Mouse (Mus musculus) frontal cortex, adult (tissue): ENCODE data around the gene Mcpt4.
"Not testable (repeated sequence)": the region's sequence is repeated elsewhere in the genome, so short reads cannot be mapped to it uniquely, and the experiment has no call there.

ENCODE experiments used
- ATAC-seq: cut with Nextera tagmentation; 2 replicates; pipeline ENCODE4 v1.9.2; 2017; ENCODE audit warnings: mild to moderate bottlenecking, moderate library complexity, mixed read lengths; ENCODE audit not compliant: low TSS enrichment

The Mcpt4 gene

DNA sequence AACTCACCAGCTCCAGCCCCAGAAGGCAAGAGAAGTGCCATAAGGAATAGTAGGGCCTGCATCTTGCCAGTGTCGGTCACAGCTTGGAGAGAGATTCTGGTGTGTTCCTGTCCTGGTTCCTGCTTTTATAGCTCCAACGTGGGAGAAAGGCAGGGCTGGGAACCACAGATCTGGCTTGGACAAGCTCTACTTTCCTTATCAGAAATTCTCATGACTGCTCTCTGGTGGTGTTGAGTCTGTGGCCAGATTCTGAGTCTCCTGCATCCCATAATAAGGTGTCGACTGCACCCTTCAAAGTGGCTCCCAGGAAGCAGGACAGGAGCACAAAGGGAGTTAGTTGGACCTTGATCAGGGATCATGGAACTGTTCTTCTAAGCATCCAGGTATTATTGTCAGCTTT lies at the start of gene Mcpt4:
TSS of gene Mcpt4 (minus strand) at position 101 of the 400 bp plus-strand sequence.
- not testable (repeated sequence) for ATAC-seq

DNA sequence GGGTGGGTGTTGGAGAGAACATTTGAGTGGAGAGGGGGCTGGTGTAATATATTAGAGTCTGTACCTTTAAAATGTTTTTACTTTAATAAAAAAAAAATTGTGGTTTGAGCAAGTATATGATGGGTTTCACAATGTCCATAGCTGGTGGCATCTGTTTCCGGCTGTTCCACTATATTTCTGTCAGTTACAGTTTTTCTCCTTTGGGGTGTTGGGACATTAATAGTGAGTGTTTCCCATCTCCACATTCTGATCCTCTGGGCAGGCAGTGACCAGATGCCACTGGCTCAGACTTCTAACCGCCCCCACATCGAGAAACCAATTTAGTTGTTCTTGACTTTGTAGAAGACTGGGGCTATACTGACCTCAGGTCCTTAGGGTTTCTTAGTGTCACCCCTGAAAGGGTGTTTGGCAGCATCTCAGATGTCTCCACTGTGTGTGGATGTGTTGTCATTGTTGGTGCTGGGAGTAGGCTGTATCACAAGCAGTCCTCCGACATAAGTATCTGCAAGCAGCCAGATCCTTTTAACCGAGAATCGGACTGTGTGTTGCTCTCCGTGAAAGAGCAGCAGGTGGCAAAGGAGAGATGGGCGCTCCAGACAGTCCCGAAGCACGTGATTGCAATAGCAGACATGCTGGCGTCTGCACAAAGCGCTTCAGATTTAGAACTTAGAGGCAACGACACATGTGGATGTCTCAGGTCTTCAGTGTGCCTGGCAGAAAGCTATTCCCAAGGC lies 43.5 kb upstream of the Mcpt4 start:
- ATAC-seq: no peak

DNA sequence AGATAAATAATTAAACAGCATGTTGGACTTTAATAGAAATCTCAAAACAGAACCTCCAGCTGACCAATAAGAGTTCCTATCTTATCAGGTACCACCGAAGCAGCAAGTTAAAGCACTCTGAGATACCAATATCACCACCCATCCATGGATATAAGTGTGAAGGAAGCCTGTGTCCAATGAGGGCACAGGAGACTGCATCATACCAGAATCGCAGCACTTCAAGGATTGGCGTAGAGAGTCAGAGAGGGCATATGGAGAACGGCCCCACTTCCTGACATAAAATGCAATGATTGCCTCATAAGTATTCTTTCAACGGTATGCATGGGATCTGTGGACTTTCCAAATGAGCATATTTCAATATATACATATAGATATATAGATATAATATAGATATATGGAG lies 42.9 kb upstream of the Mcpt4 start:
- ATAC-seq: no peak

DNA sequence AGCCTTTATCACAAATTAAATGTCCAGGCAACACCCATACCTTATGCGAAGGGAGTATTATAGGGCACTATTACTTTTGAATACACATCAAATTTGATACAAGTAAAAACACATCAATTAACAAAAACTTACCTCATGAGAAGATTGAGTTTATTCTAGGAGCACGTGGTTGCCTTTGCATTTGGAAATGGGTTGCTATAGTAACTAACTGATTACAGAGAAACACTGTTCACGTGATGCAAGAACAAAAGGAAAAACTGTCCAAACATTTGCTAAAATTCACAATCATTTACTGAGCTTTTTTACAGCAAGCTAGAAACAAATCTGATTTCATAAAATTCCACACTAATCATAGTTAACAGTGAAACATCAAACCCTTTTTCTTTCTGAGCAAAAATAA lies 41.3 kb upstream of the Mcpt4 start:
- no peak for ATAC-seq

DNA sequence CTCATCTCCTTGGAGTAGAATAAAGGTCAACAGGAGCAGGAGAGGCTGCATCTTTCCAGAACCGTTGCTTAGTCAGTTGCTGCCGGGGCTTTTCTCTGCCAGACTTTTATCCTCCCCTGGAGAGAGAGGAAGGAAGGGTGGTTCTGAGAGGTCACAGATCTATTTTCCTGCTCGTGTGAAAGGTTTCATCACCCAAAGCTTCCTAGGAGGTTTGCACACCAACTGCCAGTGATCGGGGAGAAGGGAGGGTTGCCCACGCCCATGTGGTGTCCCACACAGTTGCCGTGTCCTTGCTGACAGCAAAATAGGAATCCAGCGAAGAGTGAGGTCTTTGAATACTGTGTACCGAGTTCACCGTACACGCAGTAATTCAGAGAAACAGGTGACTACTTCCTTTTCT lies 40.3 kb upstream of the Mcpt4 start, which contains the start of gene Ctsg:
TSS of gene Ctsg (minus strand) at position 189 of the 400 bp plus-strand sequence.
- ATAC-seq: no peak

DNA sequence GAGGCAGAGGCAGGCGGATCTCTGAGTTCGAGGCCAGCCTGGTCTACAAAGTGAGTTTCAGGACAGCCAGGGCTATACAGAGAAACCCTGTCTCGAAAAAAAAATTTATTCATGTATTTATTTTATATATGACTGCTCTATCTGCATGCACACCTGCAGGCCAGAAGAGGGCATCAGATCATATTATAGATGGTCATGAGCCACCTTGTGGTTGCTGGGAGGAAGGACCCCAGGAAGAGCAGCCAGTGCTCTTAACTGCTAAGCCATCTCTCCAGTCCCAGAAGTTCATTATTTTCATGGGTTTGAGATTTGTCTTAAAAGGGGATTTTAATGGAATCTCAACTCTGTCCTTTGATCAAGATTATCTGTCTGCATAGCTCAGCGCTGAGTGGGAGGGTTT lies 36.8 kb upstream of the Mcpt4 start:
- ATAC-seq: no peak

DNA sequence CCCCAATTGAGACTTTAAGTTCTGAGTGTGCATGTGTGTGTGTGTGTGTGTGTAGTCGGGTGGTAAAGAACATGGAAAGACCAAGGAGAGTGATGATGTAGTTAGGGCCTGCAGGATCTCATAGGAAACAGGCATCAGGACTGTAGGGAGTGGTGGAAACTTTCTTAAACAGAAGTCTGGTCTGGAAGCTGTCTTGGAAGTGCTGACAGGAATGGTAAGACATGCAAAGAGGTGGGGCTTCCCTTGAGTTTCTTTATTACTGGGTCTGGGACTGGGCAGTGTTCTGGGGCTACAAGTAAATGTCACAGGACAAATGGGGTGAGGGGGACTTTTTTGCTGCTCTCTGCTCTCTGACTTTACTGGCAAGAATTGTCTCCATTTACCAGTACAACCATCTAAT lies 35.5 kb upstream of the Mcpt4 start:
- no peak for ATAC-seq

DNA sequence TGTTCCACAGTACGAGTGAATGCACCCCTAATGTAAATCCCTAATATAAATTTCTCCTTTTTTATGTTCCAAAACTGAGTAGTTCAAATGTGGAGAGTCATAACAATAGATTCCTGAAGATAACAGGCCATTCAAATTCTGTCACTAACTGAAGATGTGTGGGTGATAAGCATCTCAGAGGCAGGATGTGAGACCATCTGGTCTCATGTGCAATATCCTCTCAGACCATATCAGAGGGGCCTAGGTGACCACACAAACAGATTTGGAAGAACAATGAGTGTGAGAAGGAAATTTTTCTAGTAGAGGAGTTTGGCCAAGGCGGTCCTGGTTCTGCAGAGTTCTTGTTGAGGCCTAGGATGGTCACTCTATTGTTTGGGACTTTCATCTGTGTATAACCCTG lies 31.2 kb upstream of the Mcpt4 start:
- ATAC-seq: no peak

DNA sequence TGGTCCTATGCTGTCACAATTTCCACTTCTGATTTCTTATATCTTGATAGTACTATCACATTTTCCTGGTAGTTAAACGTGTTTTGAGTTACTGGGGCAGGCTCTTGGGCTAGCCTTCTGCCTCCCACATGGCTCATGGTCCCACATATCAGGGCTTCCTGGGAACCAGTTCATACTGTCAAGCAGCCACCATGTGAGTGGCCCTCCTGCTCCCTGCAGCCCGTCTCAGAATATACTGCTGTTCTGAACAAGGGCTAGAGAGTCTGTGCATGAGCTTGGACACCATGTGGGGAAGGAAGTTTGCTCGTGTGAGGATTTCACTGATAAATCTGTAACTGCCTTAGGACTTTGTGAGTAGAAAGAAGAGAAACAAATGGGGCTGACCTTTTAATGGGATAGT lies 24.6 kb upstream of the Mcpt4 start:
- ATAC-seq: no peak

DNA sequence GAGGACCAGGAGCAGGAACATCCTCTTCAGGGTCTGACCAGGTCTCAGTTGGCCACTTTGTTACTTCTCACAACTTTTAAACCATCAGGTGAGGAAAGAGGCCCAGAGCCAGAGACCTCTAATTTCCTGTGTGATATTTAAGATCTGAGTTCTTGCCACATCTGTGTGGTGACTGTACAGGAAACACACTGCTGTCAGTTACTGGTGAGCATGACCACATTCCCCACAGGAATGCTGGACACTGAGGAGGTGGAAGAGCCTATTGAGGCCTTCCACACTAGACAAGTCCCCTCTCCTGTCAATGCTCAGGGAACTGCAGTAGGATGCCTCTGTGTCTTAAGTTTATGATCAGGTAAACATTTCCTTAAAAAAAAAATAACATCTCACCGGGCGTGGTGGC lies 23.1 kb upstream of the Mcpt4 start, which contains the start of gene Mcpt8:
TSS of gene Mcpt8 (minus strand) at position 107 of the 400 bp plus-strand sequence.
- ATAC-seq: no peak

DNA sequence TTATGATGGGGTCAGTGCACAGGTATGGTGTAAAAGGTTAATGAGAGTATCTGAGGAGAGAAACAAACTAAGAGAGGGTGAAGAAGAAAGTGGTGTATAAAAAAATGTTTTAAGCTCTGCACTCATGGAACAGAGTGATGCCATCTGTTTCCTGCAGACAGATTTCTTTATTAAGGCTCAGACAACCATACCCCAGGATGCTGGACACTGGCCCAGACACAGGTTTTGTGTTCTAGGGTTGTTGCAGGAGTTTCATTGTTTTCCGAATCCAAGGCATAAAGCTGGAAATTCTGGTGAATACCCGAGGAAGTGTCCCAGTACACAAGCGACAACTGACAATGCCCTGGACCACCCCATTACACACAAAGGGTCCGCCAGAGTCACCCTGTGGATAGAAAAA lies 19.9 kb upstream of the Mcpt4 start:
- ATAC-seq: no peak

DNA sequence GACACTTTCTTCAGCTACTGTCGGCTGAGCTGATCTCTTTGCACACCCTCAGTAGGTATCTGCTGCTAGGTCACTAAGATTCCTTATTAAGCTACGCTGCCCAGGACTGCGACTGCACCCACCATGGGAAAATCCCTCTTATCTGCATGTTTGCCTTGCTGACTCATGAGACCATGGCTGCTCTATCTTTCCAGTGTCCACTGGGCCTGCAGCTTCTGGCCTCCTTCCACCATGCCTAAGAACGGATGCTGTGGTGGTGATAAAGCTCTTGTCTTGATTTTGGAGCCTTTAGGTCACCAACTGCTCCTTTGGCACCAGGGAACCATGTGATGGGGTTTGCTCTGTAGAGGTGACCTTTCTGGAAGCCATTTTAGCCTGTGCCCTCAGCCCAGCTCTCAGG lies 4.4 kb downstream of the Mcpt4 start:
- ATAC-seq: no peak

DNA sequence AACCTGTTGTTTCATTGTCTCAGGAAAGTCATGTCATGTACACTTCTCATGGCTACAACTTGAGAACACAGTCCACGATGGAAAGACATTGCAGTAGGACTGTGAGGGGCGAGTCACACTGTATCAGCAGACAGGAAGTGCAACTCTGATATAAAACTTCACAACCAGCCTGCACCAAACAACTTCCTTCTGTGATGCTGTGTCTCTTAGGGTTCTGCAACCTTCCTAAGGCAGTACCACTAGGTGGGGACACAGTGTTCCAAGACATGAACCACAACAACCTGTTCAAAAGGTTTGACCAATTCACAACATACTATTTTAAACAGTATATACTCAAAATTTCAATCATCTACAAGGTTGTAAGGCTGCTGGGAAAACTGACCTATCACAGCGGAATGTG lies 6.7 kb downstream of the Mcpt4 start:
- no peak for ATAC-seq

DNA sequence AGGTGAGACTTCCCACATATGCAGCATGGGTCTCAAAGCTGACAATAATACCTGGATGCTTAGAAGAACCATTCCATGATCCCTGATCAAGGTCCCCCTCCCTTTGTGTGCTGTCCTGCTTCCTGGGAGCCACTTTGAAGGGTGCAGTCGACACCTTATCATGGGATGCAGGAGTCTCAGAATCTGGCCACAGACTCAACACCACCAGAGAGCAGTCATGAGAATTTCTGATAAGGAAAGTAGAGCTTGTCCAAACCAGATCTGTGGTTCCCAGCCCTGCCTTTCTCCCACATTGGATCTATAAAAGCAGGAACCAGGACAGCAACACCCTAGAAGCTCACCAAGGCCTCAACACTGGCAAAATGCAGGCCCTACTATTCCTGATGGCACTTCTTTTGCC lies 20.3 kb downstream of the Mcpt4 start, which contains the start of gene Mcpt2:
TSS of gene Mcpt2 (plus strand) at position 250 of the 400 bp plus-strand sequence.
- ATAC-seq: not testable (repeated sequence)

DNA sequence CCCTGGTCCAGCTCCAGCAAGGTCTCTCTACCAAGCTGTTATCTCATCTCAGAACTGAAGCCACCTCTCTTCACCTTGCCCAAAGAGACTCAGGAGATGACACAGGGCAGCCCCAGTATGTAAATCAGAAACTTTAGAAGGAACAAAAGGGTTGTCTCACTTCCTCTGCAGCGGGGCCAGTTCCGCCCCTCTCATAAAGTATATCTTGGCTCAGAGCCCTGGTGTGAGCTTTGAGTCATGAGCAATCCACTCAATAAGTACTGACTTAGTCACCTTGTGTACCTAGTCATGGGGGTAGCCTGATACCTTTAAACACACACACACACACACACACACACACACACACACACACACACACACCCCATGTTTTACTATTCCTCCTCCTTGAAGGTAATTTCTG lies 27.7 kb downstream of the Mcpt4 start:
- ATAC-seq: no peak

DNA sequence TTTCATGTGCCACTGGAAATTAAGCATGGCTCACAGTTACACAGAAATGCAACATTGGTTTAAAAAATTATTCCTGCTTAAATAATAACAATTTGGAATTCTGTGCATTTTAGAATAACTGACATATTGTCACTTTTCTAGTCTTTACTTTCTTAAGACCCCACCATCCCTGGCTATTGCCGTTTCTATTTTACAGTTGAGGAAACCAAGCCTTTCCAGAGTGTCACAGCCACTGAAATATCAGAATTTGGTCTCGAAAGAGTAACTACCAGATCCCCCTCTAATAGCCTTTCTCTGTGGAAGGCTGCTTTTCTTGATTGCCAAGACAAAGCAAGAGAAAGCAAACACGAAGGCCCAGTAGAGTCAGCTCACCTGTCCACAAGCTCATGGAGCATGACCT lies 31.7 kb downstream of the Mcpt4 start, which contains the start of gene Mcpt9:
TSS of gene Mcpt9 (minus strand) at position 101 of the 400 bp plus-strand sequence.
- not testable (repeated sequence) for ATAC-seq

DNA sequence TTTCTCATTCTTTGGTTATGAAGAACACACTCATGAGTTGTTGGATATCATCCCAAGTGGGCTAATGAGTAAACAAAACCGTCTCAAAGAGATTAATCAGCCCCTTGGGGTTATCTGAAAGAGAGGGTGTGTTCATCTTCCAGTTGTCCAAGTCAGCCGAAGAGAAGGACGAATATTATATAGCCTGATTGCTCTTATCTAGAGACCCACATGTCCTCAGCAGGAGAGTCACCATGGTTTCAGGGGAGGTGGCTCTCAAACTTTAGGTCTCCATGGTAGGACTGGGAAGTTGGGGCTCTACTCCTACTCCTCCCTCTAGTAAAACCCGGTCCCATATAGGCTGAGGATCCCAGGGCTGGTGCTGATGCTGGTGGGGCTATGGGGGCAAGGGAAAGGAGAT lies 40.8 kb downstream of the Mcpt4 start:
- not testable (repeated sequence) for ATAC-seq

DNA sequence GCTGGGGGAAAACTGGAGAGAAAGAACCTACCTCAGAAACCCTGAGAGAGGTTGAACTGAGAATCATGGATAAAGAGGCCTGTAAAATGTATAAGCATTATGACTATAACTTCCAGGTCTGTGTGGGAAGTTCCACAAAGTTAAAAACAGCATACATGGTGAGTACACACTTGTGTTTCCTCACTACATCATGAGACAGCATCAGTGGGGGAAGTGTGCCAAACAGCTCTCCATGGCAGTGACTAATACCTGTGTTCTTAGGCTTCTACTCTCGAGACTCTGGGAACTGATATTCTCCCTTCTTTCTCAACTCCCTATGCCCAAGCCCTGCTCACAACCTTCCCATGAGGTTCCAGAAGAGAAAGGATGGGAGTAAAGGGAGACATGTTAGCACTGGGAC lies 42.7 kb downstream of the Mcpt4 start:
- peak; percentile 57; the same call in 1 of the 2 replicates for ATAC-seq

DNA sequence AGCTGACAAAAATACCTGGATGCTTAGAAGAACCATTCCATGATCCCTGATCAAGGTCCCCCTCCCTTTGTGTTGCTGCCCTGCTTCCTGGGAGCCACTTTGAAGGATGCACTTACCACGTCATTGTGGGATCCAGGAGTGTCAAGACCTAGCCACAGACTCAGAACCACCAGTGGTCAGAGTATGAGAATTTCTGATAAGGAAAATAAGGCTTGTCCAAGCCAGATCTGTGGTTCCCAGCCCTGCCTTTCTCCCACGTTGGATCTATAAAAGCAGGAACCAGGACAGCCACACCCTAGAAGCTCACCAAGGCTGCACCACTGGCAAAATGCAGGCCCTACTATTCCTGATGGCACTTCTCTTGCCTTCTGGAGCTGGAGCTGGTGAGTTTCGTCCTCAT lies 44.4 kb downstream of the Mcpt4 start, which contains the start of gene Mcpt1:
TSS of gene Mcpt1 (plus strand) at position 301 of the 400 bp plus-strand sequence.
- not testable (repeated sequence) for ATAC-seq

DNA sequence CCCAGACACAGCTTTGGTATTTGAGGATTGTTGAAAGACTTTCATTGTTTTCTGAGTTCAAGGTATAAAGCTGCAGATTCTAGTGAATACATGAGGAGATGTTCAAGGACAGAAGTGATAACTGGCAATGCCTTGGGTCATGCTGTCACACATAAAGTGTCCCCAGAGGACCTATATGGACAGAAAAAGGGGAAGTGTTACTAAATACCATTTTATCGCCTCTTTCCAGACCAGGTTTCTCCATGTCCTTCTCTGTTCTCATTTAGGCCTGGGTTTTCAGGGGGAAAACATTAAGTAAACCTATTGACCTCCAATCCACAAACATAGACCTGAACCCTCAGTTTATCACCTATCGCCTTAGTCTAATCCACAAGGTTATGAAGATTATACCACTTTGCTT lies 48.2 kb downstream of the Mcpt4 start:
- no peak for ATAC-seq

DNA sequence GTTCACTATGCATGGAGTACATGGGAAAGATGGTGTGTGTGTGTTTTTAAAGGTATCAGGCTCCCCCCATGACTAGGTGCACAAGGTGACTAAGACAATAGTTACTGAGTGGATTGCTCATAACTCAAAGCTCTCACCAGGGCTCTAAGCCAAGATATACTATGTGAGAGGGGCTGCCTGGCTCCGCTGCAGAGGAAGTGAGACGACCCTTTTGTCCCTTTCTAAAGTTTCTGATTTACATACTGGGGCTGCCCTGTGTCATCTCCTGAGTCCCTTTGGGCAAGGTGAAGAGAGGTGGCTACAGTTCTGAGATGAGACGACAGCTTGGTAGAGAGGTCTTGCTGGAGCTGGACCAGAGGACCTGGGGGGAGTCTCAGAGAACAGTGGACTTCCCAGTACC lies 49.0 kb downstream of the Mcpt4 start:
- ATAC-seq: no peak
